Mouse (Mus musculus): ENCODE measurements around the gene Srgn.

DNA sequence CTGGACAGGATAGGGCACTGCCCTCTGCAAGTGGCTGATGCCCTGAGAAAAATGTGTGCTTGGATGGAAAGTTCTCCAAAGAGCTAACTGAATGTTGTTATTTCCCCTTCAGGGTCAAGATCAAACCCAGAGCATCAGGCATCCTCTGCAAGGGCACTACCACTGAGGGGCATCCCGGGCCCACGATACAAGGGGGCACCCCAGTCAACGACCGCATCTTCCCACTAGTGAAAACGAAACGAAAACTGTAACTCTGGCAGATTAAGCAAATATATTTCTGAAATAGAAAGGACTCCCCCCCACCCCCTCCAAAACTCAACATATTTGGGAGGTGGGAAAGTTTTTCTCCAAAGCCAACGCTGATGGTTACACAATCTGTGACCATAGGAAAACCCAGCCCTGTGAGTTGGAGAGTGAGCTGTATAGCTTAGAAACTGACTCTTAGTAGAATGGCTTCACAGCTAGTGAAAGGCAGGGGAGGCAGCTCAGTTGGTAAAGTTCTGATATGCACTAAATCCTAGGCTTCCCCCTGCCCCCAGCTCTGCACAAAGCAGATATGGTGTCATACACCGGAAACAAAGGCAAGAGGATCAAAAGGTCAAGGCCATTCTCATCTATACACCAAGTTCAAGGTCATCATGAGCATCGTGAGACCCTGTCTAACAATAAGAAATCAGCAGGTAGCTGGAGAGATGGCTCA lies 26.2 kb downstream of the Srgn start:
- TF ChIP-seq POLR2A (IDR thresholded peaks at IDR 0.05; ENCODE audit: insufficient read depth, low read depth, low read length) (no peak), EP300 (IDR thresholded peaks at IDR 0.05; ENCODE audit: insufficient read depth, low read depth, low read length) (no peak)
